Mouse (Mus musculus): ENCODE data around the gene Nrxn1. TPM values are rescaled to one million over a fixed set of nuclear protein-coding genes. Genes with fewer than 3 reads are reported as not detected.

Gene Nrxn1
- total RNA-seq, 2 experiments from 2014 or later = 0.09 TPM; not detected in 1

- ATAC-seq (replicated peaks; ENCODE audit: low FRiP score, poor library complexity, severe bottlenecking) = no peak
Observed at GRCm38 (mm10) chr17:90696071-90696800, 396.6 kb downstream of the Nrxn1 start.

GRCm38 (mm10) chr17:90695086-90695584 lies 397.7 kb downstream of the Nrxn1 start:
- ATAC-seq (replicated peaks; ENCODE audit: low FRiP score, poor library complexity, severe bottlenecking) = no peak

DNA sequence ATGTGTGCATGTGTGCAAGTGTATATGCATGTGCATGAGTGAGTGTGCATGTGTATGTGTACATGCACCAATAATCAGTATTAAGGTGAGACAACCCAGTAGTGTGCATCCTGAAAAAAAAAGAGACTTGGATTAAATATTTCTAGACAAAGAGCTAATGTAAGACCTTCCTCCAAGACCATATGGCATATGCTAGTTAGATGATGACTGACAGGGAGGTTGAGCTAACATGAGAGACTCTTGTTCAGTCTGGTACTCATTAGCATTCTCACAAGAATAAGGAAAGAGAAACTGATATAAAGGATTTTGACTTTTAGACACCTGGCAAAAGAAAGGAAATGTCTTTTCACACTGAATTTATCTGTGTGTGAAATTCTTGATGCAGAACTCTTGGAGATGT lies 408.7 kb downstream of the Nrxn1 start:
- no peak for ATAC-seq (replicated peaks; ENCODE audit: low FRiP score, poor library complexity, severe bottlenecking)

DNA sequence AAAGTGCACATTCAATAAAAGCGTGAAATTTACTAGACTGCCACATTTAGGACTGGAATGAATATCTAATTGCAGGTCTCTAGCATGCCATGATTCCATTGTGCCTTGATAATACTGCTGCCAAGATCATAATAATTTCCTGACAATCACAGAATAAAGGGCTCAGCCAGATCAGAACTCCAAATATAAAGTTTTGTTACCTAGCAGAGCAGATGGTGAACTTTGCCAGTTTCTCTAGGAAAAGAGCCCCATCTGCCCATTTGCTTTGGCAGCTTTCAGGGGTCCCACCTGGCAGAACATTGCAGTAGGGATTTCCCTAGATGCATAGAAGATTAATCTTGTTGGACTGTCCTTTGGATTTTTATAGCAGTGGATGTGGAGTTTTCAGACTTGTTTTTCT lies 411.9 kb downstream of the Nrxn1 start:
- ATAC-seq (replicated peaks; ENCODE audit: low FRiP score, poor library complexity, severe bottlenecking) = no peak

- no peak for ATAC-seq (replicated peaks; ENCODE audit: low FRiP score, poor library complexity, severe bottlenecking)
Observed at GRCm38 (mm10) chr17:90676676-90677075, 416.2 kb downstream of the Nrxn1 start.

DNA sequence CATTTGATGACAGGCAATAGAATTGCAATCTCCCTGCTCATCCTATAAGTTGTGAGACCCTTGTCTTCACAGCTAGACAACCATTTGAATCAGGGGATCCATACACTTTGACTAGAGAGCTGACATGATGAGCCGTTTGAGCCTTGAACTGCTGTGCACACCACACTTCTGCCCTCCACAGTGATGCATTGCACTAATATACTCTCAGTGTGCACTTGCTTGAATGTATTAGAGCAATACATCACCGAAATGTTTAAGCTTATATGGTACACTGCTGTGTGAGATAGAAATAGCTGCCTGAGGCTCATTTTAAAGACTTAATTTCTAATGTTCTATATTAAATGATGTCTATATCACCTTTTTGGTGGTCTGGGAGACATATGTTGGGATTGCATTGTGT lies 430.6 kb downstream of the Nrxn1 start:
- ATAC-seq (replicated peaks; ENCODE audit: low FRiP score, poor library complexity, severe bottlenecking) = no peak

- ATAC-seq (replicated peaks; ENCODE audit: low FRiP score, poor library complexity, severe bottlenecking) = no peak
Observed at GRCm38 (mm10) chr17:90654506-90654905, 438.4 kb downstream of the Nrxn1 start.

GRCm38 (mm10) chr17:90653347-90653746 lies 439.5 kb downstream of the Nrxn1 start:
- ATAC-seq (replicated peaks; ENCODE audit: low FRiP score, poor library complexity, severe bottlenecking) = no peak

GRCm38 (mm10) chr17:90650279-90650678 lies 442.6 kb downstream of the Nrxn1 start:
- no peak for ATAC-seq (replicated peaks; ENCODE audit: low FRiP score, poor library complexity, severe bottlenecking)

DNA sequence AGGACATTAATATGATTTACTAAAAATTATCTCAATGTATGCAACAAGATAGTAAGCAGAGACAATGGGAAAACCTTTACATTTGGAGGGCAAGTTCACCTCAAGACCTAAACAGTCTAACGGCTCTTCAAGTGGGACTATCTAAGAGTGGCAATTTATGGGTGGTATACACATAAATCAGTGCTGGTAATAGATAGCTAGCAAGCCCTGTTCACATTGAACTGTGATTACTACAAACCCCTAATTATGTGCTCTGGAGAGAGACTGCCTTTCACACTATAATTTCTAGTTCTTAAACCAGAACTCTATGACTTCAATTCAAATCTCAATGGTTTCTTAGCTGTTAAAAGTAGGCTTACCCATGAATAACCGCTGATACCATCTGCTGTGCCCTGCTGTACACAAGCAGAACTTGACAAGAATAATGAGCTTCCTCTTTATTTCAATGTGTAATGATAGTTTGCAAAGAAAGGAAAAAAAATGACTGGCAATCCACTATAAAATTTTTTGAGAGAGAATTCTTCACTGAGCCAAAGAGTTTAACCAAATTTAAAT lies 453.8 kb downstream of the Nrxn1 start:
- ATAC-seq (replicated peaks; ENCODE audit: low FRiP score, poor library complexity, severe bottlenecking) = no peak

DNA sequence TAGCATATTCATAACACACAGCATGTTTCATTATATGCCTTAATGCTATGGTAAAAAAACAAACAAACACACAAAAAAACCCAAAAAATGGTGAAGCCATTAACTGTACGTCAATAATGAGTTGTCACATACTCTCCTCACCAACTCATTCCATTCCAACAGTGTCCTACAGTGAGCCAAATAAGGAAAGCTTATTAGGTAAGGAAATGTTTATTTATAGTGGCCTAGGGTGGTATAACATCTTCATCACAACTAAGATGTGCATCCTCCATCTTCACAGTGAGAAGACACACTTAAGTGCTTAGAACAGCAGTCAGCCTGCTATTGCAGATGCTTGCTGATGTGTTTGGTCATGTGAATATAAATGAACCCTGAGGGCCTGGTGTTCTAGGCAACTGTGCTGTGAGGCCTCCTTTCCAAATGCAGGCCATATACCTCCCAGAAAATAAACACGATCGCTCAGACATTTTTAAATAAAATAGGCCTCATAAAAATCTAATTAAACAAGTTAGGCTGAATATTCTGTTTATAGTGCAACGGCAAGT lies 454.6 kb downstream of the Nrxn1 start:
- ATAC-seq (replicated peaks; ENCODE audit: low FRiP score, poor library complexity, severe bottlenecking) = no peak

DNA sequence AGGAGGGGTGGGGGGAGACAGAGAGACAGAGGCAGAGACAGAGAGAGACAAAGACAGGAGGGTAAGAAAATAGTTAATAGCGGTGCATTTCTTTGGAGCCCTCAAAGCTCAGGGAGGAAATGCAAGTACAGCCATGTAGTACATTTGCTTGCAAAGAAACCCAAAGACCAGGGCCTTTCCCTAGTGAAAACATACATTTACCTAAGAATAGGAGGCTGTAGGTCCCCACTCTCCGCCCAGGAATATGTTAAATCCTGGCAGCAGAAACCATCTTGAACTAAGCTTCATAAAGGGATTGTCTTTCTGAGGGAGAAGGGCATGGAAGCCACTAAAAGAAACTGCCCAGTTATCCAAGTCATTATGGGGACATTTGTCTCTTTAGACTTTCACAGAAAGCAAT lies 461.5 kb downstream of the Nrxn1 start:
- ATAC-seq (replicated peaks; ENCODE audit: low FRiP score, poor library complexity, severe bottlenecking) = no peak

DNA sequence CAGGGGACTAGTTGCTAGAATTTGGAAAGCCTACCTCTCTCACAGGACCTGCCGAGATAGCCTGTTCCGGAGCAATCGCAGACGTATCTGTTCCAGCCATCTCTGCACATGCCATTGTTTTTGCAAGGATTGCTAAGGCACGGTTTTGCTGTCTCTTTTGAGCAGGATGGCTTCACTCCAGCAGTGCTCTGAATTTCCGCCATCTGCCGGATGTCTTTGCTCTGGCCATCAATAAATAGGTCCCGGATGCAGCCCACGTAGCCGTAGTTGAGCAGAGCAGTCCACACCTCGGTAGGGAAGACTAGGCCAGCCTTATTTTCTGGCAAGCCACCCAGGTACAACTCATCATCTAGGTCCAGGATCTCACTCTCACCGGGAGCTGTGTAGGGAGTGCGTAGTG lies 463.0 kb downstream of the Nrxn1 start:
- no peak for ATAC-seq (replicated peaks; ENCODE audit: low FRiP score, poor library complexity, severe bottlenecking)

DNA sequence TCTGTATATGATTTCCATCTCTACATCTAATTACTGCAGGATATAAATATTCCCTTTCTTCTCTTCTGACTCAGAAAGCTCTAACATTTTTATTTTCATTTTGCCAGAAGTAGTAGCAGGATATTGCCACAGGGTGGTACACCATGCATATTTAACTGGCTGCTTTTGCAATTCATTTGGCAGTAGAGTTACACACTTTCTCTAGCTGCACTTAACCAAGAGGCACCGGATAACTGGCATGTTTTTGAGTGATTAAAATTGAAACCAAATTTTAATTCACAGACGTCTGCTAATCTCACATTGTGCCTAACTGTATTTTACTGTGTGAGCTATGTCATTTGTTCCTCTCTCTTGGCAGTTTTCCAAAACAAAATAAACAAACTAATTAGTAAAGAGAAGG lies 464.4 kb downstream of the Nrxn1 start:
- no peak for ATAC-seq (replicated peaks; ENCODE audit: low FRiP score, poor library complexity, severe bottlenecking)

DNA sequence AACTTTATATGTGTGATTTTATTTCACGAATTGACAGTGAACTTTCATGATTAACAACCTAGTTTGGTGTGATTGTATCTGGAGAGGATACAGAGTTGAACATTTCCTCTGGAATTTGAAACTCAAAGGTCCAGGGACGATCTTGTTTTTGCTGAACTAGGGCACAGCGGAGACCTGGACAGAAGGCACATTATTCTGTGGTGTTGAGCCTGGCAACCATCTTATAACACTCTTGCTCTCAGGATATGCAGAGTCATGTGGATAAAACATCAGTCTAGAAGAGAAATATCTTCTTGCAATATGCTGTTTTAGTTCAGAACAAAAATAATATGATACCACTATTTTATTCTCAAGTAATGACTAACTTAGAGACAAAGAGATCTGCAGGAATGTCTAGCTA lies 464.9 kb downstream of the Nrxn1 start:
- ATAC-seq (replicated peaks; ENCODE audit: low FRiP score, poor library complexity, severe bottlenecking) = no peak

GRCm38 (mm10) chr17:90627395-90627794 lies 465.5 kb downstream of the Nrxn1 start:
- no peak for ATAC-seq (replicated peaks; ENCODE audit: low FRiP score, poor library complexity, severe bottlenecking)

DNA sequence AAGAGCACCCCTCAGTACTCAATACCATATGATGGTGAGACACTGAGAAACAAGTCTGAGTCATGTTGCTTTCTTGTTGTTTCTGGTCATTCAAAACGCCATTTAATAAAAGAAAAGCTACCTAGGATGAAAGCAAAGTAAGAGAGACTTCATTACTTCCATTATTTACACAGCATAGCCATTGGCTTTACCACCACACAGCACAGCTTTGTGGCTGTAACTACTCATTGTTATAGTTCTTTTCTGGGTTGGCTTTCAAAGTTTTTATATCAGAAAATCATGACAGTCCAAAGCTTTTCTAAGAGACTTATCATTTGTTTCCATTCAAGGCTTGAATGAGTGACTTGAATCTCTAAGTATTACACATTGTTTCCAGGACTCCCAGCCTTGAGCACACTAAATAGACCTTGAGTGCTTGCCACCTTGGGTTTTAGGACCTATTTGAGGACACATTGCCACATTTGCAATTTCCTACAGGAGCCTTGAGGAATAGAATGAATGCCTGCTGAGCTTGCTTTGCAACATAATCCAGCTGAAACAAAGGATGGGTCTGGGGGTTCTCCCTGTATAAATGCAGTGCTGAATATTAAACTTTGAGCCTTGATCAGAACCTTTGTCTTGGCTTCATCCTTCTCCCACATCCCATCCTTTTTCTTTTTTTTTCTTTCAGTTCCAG lies 468.1 kb downstream of the Nrxn1 start:
- ATAC-seq (replicated peaks; ENCODE audit: low FRiP score, poor library complexity, severe bottlenecking) = no peak

- ATAC-seq (replicated peaks; ENCODE audit: low FRiP score, poor library complexity, severe bottlenecking) = no peak
Observed at GRCm38 (mm10) chr17:90621828-90622227, 471.0 kb downstream of the Nrxn1 start.

DNA sequence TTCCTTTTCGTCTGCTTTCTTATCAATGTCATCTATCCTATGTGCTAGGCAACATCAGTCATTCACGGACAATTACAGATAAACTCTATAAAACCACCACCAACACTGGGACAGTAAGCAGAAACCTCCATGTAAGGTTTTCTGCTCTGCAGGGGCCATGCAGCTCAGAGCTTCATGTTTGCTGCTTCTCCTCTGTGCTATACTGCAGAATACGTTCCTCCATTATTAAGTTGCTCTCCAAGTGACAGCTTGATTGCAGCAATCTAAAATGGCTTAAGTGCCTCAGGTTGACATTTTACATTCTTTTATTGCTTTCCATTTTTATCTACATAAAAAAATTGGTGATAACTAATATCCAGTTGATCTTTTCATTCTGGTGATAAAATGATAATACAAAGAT lies 477.9 kb downstream of the Nrxn1 start:
- no peak for ATAC-seq (replicated peaks; ENCODE audit: low FRiP score, poor library complexity, severe bottlenecking)

- no peak for ATAC-seq (replicated peaks; ENCODE audit: low FRiP score, poor library complexity, severe bottlenecking)
Observed at GRCm38 (mm10) chr17:90607427-90607806, 485.5 kb downstream of the Nrxn1 start.

Measured in erythroblast, adult 5-6 weeks (primary cell).